Mouse (Mus musculus) v-Abl transformed pro-B cells (cell line): Measurements from ENCODE around the gene Rpl23a.
"Not testable (repeated sequence)": the region's sequence is repeated elsewhere in the genome, so short reads cannot be mapped to it uniquely, and the experiment has no call there.

Source experiments
- in situ Hi-C, 2 experiments: fragments of 400-800 bp; cut with MboI; formaldehyde crosslinking; loops; one replicate each; pipeline ENCODE4 v1.15.1; 2025; ENCODE audit not compliant: unreplicated experiment in 2 of 2

The Rpl23a gene

DNA sequence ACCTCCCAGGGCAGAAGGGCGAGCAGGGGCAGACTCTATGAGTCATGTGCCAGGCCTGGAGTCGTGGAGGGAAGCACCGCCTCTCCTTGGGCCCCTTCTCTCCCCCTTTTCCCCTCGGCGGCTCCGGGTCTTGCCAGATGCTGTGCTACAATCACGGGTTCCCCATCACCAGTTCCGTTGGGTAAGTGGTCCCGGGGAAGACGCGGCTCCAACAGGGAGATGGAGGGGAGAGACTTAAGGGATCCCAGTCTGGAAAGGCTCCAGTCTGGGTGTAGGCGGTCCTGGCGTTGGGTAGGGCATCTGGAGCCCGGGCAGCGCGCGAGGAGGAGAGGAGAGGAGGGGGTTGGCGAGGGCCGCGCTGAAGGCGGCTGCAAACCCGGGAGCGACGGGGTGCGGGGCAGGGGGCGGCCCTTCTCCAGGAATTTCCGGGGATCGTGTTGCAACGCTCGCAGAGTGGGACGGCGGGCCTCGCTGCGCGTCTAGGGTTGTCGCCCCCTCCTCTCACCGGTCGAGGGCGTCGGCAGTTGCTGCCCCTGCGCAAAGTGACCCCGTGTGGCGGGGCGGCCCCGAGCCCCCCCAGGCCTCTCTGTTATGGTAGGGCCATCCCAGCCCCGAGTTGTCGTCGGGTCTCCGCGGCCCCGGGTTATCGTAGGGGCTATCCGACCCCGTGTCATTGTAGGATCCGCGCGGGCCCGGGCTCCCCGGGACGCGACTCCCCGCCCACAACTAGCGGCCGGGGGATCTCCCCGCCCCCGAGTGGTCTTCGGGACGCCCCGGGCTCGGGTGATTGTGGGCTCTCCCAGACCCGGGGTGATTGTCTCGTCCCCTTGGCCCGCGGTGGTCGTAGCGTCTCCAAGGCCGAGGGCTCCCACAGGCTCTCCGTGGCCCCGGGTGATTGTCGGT, 5.2 kb upstream of the Rpl23a start, which contains the start of gene Rab34:
Gene Rab34 (plus strand): TSS at position 100 of the 903 bp plus-strand sequence.
- in situ Hi-C loops: no loop called here

DNA sequence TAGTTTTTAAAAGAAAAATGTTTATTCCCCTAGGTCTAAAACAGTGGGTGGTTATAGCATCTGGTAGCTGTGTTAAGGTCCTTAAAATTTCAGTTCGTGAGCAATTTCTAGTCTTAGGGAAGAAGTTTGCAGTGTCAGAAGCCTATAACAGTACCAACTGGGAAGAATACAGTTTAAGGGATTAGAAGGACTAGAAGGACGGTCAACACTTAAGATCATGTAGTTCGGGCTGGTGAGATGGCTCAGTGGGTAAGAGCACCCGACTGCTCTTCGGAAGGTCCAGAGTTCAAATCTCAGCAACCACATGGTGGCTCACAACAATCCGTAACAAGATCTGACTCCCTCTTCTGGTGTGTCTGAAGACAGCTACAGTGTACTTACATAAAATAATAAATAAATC, 1.3 kb upstream of the Rpl23a start:
- in situ Hi-C loops: not testable (repeated sequence)

DNA sequence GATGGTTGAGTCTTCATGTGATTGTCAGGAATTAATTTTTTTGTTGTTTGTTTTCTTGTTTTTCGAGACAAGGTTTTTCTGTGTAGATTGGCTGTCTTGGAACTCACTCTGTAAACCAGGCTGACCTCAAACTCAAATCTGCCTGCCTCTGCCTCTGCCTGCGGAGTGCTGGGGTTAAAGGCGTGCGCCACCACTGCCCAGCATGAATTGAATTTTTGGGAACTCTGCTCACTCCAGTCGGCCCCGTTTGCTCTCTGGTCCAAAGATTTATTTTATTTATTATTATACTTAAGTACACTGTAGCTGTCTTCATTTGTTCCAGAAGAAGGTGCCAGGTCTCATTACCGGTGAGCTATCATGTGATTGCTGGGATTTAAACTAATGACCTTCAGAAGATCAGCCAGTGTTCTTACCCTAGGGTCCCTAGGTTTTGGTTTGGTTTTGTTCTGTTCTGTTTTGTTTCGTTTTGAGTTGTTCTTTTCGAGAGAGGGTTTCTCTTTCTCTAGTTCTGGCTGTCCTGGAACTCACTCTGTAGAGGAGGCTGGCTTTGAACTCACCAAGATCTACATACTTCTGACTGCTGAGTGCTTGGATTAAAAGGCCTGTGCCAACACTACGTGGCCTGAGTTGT, 615 bp upstream of the Rpl23a start:
- in situ Hi-C loops: no loop called here

DNA sequence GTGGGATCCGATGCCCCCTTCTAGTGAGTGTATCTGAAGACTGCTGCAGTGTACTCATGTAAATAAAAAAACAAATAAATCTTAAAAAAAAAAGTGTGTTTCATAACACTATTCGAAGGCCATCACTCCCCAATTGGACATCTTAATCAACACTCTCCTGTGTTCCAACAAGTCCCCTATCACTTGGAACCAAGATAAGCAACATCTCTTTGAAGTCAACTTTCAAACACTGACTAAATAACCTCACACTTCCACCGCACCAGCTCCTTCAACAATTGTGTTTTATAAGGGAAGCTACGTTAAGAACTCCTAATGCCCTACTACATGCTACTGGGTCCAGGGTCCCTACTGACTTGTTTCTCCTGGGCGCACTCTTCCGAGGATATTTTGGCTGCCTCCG, 934 bp downstream of the Rpl23a start:
- in situ Hi-C loops: no loop called here

DNA sequence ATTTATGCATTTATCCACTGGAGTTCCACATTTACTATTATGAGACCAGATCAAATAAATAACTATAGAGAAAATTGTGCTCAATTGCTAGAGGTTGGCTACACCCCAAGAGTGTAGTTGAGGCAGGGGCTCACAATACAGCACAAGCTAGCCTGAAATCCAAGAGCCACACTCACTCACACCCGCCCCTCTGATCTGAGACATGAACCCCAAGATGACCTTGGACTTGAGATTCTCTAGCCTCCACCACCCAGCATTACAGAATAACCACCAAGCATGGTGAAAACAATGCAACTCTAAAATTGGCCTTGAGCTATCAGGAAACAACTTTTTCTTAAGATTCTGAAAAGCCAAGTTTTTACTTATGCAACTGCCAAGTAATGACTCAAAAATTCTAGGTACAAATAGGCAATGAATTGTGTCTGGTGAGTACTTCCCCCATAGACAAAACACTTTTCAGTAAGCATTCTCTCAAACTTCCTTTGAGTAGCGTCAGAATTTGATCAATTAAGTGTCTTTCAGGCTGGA, 1.5 kb downstream of the Rpl23a start:
- in situ Hi-C loops: no loop called here

DNA sequence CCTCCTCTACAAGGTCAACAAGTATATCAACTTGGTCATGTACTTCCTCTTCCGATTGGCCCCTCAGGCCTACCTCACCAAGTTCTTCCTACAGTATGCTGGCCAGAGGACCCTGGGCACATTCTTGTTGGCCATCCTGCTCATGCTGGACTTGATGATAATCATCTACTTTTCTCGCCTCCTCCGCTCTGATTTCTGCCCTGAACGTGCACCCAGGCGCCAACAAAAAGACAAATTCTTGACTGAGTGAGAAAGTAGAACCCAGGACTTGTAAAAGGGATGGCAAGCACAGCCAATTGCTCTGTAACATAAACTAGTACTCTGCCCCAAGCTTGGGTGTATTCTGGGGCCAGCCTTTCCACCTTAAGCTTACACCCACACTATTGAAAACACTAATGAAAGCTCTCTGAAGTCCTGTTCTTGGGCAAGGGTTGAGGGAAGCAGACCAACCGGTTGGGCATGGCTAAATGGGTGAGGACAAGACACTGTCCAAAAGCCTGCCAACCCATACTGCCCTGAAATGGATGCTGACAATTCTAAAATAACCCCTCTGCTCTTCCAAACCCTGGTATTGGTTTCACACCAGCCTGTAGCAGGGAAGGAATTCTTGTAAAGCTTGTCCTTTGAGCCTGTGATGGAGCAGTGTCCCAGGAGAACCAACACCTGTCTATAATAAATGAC, 3.2 kb downstream of the Rpl23a start:
- in situ Hi-C loops: no loop called here

DNA sequence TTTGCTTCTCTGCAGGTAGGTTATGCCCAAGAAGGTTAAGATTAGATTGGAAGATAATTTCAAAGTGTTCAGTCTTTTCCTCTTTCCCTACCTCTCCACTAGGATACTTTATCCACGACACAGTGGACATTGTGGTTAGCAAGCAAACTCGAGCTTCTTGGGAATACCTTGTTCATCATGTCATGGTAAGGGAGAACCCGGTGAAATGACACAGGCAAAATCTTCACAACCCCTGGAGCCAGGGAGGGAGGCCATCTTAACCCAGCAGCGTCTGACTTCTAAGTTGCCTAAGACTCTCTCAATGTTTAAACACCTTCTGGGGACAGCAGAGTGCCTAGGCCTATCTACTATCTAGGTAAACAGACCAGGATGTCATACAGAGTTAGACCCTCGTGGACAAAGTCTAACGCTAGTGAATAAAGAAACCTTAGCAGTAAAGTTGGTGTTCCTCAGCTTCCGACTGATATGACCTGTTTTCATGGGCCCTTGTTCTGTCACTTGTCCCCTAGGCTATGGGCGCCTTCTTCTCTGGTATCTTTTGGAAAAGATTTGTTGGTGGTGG, 3.9 kb downstream of the Rpl23a start:
- in situ Hi-C loops: loop anchor here (5.0 to 10.0 kb wide), 6 partner anchors 122 to 355 kb away; partner anchors contain the start of gene Phf12 (in 1 of the 2)

DNA sequence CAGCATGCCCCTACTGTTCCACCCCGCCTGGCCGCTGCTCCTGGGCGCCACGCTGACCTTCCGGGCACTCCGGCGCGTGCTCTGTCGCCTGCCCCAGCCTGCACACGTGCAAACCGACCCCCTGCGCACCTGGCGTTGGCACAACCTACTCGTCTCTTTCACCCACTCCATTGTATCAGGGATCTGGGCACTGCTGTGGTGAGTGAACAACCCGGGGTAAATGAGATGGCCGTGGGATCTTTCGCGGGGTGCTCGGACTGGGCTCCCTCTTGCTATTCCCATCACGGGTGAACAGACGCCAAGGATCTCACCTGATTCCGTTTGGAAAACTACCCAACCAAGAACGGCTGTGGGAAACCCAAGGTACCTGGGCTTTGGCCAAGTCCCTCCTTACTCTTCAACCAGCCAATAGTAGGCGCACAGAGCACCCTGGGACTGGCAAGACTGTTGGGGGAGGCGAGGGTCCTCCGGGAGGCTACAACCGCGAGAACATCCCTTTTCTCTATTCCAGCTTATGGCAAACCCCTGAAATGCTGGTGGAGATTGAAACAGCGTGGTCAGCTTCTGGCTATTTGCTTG, 4.4 kb downstream of the Rpl23a start:
- in situ Hi-C loops: loop anchor here (5.0 to 10.0 kb wide), 6 partner anchors 122 to 354 kb away; partner anchors contain the start of gene Phf12 (in 1 of the 2)

DNA sequence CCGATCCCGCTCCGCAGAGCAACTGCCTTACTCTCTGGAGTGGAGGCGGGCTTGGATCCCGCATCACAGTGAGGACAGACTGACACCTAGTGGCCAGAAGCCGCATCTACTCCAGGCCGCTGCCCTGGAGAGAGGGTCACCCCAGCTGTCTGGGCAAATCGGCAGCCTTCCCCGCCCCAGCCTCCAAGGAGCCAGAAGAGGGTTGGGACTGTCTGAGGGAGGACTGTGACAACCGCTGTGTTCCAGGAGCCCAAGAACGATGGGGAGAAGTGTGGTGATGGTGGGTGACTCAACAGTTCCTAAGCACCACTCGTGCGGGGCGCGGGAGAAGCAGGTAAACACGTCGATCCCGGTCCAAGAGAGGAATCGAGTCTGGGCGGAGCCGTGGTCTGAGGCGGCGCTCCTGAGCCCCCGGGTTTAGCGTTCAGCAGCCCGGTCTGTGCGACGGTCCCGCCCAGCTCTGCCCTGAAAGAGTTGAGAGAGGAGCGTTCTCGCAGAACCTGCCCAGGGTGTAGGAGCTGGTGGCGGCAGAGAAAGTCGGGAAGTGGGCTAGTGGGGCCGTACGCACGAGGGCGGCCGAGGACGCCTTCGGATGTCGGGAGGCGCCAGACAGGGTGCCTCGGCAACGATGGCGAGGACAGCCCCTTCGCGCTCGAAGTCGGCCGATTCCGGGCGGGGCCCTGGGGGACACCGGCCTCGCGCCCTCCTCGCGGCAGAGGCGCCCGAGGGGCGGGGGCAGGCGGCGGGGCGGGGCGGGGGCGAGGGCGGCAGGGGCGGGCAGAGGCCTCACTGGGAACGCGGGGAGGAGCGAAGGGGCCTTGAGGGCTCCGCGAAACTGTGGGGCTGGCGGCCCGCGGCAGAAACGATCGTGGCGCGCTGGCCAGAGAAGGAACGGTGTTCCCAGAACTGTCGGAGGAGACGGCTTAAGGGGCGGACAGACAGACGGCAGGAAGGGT, 5.2 kb downstream of the Rpl23a start:
- in situ Hi-C loops: loop anchor here (5.0 to 10.0 kb wide), 6 partner anchors 121 to 353 kb away; partner anchors contain the start of gene Phf12 (in 1 of the 2)

DNA sequence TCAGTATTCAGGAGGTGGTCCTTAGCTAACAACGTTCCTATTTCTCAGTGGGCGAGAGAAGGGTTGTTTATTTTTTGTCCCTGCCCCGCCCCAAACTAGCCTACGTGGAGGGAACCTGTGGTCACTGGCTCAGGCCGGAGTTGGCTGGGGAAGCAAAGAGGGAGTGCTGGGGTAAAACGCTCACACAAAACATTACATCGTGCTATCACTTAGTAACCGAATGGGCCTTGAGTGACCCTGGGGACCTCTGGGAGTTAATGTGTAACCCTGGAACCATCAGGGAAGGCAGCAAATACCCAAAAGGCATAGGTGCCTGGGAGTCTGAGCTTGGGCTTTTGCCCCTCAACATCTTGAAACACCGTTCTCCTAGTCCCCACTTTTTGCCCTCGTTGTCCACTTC, 5.9 kb downstream of the Rpl23a start:
- in situ Hi-C loops: loop anchor here (5.0 to 10.0 kb wide), 6 partner anchors 120 to 353 kb away; partner anchors contain the start of gene Phf12 (in 1 of the 2)

DNA sequence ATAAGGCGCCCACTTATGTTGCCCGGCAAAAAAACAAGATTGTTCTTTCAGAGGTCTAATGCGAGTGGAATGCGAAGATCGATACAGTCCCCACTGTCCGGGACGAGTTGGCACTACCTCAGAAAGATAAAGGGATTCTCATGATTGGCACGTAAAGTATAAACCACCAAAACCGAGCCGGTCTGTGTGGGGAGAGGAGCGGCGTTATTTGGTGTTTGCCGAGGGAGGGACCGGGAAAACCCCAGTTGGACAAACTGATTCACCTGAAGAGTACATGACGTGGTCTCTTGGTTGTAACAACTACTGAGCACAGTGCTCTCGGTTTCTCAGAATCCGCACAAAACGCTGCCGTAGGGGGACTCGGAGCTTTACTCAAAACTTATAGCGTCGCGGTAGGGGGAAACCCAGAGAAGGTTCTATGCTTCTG, 6.5 kb downstream of the Rpl23a start:
- in situ Hi-C loops: loop anchor here (5.0 to 10.0 kb wide), 6 partner anchors 120 to 352 kb away; partner anchors contain the start of gene Phf12 (in 1 of the 2)

DNA sequence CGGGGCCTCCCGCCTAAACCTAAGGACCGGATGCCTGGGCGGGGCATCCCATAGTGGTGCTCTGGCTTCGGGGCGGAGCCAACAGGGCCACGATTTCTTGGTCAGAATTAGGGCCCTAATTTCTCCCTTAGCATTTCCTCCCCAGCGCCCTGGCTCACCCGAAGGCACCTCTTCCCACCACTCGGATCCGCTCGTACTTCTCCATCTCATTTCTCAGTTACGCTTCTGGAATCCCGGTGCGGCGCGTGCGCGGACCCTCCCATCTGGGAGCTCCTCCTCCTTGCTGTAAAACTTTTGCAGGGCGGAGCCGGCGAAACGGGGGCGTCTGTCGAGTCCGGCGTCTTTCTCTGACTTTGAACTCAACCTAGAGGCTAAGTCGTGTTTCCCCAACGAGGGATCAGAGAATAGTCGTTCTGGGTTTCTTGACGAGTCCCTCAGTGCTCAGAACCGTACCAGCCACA, 7.0 kb downstream of the Rpl23a start, which contains the start of the genes Nek8 and Tlcd1:
Gene Nek8 (minus strand): TSS at position 274 of the 461 bp plus-strand sequence.
Gene Tlcd1 (plus strand): TSS at position 310 of the 461 bp plus-strand sequence.
- in situ Hi-C loops: loop anchor here (5.0 to 10.0 kb wide), 6 partner anchors 119 to 352 kb away; partner anchors contain the start of gene Phf12 (in 1 of the 2)

DNA sequence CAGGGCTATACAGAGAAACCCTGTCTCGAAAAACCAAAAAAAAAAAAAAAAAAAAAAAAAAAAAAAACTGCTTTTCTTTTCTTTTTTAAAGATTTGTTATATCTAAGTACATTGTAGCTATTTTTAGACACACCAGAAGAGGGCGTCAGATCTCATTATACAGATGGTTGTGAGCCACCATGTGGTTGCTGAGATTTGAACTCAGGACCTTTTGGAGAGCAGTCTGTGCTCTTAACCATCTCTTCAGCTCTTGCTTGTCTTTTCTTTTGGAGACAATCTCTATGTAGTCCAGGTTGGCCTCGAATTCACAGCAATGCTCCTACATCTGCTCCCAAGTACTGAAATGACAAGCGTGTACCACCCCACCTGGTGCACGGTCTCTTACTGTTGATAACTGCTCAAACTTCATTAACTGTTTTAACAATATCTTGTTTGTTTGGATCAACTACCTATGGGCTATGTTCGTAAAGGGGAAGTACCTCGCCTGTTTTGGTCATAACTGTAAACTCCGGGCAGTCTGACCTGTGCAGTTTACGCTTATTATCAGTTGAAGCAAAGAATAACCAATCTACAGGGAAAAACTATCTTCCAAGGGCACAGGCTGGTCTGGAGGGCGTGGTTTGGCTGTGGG, 7.5 kb downstream of the Rpl23a start:
- in situ Hi-C loops: loop anchor here (5.0 to 10.0 kb wide), 6 partner anchors 119 to 351 kb away; partner anchors contain the start of gene Phf12 (in 1 of the 2)

DNA sequence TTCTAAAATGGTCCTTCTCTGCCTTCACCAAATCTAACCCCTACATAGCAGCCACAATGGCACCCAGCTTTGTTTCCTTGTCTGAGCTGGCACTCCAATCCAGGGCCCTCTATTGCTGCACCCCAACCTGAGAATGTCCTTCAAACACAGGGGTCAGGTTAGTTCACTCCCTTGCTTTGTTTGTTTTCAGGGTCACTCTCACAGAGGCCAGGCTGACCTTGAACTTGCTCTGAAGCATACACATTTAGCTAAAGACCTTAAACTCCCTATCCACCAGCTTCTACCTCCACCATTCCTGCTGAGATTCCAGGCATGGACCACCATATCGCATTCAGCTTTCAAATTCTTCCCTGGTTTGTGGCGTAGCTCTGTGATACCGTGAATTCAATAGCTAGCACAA, 8.9 kb downstream of the Rpl23a start:
- in situ Hi-C loops: loop anchor here (5.0 to 10.0 kb wide), 2 partner anchors 117 to 350 kb away; no protein-coding TSS in a partner anchor

DNA sequence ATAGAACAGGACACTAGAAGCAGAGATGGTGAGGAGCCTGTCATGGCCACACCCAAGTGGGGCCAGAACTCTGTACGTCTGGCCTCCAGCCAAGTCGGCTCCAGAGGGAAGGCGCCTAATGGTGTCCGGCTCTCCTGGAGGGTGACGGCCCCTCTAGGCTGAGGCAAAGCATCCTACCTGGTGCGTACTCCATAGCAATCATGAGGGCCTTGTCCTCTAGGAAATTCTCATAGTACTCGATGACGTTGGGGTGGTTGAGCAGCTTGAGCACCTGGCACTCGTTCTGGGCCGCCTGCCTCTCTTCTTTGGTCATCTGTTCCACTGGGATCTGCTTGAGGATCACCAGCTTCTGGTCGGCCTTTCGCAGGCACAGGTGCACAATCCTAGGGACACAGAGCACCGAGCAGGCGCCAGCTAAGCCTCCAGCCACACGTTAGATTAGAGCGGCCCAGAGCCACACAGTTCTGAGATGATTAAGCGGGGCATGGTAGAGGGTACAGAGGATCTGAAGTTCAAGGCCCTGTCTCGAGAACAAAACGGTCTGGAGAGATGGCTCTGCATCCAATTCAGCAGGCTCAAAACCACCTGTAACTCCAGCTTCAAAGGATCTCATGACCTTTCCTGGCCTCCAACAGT, 10.5 kb downstream of the Rpl23a start:
- in situ Hi-C loops: loop anchor here (5.0 to 10.0 kb wide), 2 partner anchors 116 to 348 kb away; no protein-coding TSS in a partner anchor

DNA sequence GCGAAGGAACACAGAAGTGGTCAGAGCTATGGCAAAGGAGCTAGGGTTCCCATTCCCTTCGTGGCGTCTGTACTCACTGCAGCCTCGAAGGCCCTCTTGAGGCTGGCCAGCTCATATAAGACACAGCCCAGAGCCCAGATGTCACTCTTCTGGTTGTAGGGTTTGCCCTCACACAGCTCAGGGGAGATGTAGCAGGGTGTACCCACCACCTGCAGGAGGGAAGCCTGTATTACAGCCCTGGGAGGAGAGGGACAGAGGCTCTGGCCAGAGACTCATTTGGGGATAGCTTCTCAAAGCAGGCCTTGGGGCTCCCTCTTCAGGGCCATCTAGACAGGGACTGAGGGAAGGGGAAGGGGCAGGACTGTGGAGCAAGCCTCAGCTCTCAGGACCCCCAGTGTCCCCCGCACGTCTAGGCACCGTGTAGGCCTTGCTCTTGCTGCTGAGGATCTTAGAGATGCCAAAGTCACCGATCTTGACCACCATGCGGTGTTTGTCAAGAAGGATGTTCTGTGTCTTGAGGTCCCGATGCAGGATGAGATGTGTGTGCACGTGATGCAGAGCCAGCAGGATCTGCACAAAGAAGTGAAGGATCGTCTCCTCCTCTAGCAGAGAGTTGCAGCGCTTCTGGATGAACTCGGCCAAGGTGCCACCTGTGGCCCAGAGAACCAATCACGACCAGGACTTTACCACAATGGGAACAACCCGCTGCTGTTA, 11.2 kb downstream of the Rpl23a start:
- in situ Hi-C loops: loop anchor here (5.0 to 10.0 kb wide), 2 partner anchors 115 to 347 kb away; no protein-coding TSS in a partner anchor
